ENCODE assay signal across 27 mouse cellular contexts in the genomic region with DNA sequence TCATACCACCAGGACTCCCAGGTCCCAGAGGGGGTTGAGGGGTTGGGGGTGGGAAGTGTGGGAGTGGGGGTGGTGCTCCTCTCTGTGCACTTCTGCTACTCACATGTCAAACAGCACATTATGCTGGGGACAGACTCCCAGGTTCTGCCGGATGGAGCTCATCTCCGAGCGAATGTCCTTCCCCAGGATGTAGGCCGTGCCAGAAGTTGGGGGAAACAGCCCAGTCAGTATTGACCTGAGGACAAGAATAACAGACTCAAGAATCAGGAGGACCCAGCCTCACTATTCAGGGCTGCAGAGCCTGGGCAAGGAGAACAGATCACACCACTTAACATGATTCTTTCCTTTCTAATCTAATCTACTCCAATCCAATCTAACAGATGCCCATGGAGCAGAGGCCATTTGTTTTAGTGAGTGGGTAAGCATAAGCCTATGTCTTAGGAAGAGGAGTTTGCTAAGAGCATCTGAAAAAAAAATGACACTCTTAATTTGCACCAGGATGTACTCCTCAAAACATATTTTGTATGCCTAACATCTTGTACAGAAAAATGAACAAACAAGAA.
DNase-seq lines count a peak whose midpoint lies in the region; ATAC-seq and TF ChIP-seq lines count a peak whose summit lies in the region.
"Had no signal": no experiment of that assay in that cellular context is flagged by ENCODE, and none has a peak within 500 bp of the region (broad histone marks: within the 10 kb centered on the region; RNA-seq: fewer than 3 reads in every experiment).

No protein-coding gene starts in this region.

- H3K36me3 ChIP-seq in heart, adult 2 months (ENCODE audit: control insufficient read depth, insufficient read depth, low read length) = peaks cover 20% of the 10 kb centered on the region
- peaks cover 36% of the 10 kb centered on the region for H3K36me3 ChIP-seq in heart, embryonic 10.5 days

- no peak for TF ChIP-seq POLR2A in heart, adult 2 months (IDR thresholded peaks at IDR 0.05; ENCODE audit: insufficient read depth, low read depth, low read length)

- H3K79me2 ChIP-seq in heart, adult 2 months (replicated peaks; ENCODE audit: control insufficient read depth, insufficient read depth, low read length) = no peaks in the 10 kb centered on the region

- H3K27me3 ChIP-seq in heart, adult 2 months (ENCODE audit: control insufficient read depth, insufficient read depth, low read length) = no peaks in the 10 kb centered on the region
- no peaks in the 10 kb centered on the region for H3K27me3 ChIP-seq in heart, embryonic 10.5 days (ENCODE audit: insufficient read depth, poor library complexity, severe bottlenecking)
- H3K27me3 ChIP-seq: embryonic facial prominence, embryonic 13.5 days; embryonic facial prominence, embryonic 15.5 days; forebrain, embryonic 12.5 days; Patski had no signal

- no peak overlapping the region for H3K4me3 ChIP-seq in heart, adult 2 months
- H3K4me3 ChIP-seq in heart, embryonic 10.5 days = no peak overlapping the region
- H3K4me3 ChIP-seq in layer of hippocampus, adult 2 months = no peak overlapping the region
- H3K4me3 ChIP-seq in brown adipose tissue, adult 24 weeks (ENCODE audit: insufficient read depth, low read depth, low read length) = no peak overlapping the region
- H3K4me3 ChIP-seq: embryonic facial prominence, embryonic 13.5 days; embryonic facial prominence, embryonic 15.5 days; erythroblast, embryonic 14.5 days; forebrain, embryonic 10.5 days; forebrain, embryonic 12.5 days had no signal

- no peak for ATAC-seq in megakaryocyte-erythroid progenitor cell, adult 5-6 weeks (replicated peaks; ENCODE audit: low FRiP score, low TSS enrichment, poor library complexity, severe bottlenecking)
- ATAC-seq: activated CD4-positive, CD25-positive, alpha-beta regulatory T cell, adult 4 months; forebrain, embryonic 14.5 days; forebrain, embryonic 16.5 days; Patski had no signal

- peaks cover 10% of the 10 kb centered on the region for H3K4me1 ChIP-seq in heart, adult 2 months (ENCODE audit: control insufficient read depth, insufficient read depth, low read length)
- H3K4me1 ChIP-seq in heart, embryonic 10.5 days = no peaks in the 10 kb centered on the region
- peaks cover 10% of the 10 kb centered on the region; the same call in 1 of the 2 replicates for H3K4me1 ChIP-seq in brown adipose tissue, adult 24 weeks (ENCODE audit: control insufficient read depth, insufficient read depth, insufficient read length, low read length)
- H3K4me1 ChIP-seq: embryonic facial prominence, embryonic 13.5 days; embryonic facial prominence, embryonic 15.5 days; forebrain, embryonic 10.5 days; forebrain, embryonic 12.5 days had no signal

- intact Hi-C loops in heart, adult 2 months (cut with DNase I) = no loop called here

- no peaks in the 10 kb centered on the region for H3K9me3 ChIP-seq in heart, embryonic 10.5 days
- H3K9me3 ChIP-seq: embryonic facial prominence, embryonic 13.5 days; embryonic facial prominence, embryonic 15.5 days; forebrain, embryonic 10.5 days; forebrain, embryonic 12.5 days had no signal

- TF ChIP-seq EP300 in heart, adult 2 months (IDR thresholded peaks at IDR 0.05; ENCODE audit: insufficient read depth, low read depth, low read length) = no peak

- H3K27ac ChIP-seq in heart, adult 2 months = peak overlapping the region; percentile 36; the same call in 1 of the 2 replicates
- no peak overlapping the region for H3K27ac ChIP-seq in heart, embryonic 10.5 days
- H3K27ac ChIP-seq in layer of hippocampus, adult 2 months = peak overlapping the region; percentile 65
- H3K27ac ChIP-seq in brown adipose tissue, adult 24 weeks (replicated peaks; ENCODE audit: low read depth, low read length) = peak overlapping the region; percentile 60
- H3K27ac ChIP-seq: embryonic facial prominence, embryonic 13.5 days; embryonic facial prominence, embryonic 15.5 days; forebrain, embryonic 10.5 days; forebrain, embryonic 12.5 days had no signal

- no peak overlapping the region for H3K9ac ChIP-seq in heart, adult 2 months (ENCODE audit: low read depth, low read length)
- H3K9ac ChIP-seq: embryonic facial prominence, embryonic 13.5 days; embryonic facial prominence, embryonic 15.5 days; forebrain, embryonic 12.5 days had no signal

- no peak for DNase-seq in heart, adult 2 months
- DNase-seq in heart, embryonic 10.5 days (ENCODE audit: low spot score) = no peak
- peak; percentile 21 for DNase-seq in kidney, postnatal 14 days
- no peak for DNase-seq in kidney, adult 18-20 months
- DNase-seq in layer of hippocampus, adult 2 months (ENCODE audit: low spot score in 2 of 2) = peak in 1 of 2 experiments; percentile 17
- no peak for DNase-seq in layer of hippocampus, adult 9-10 months (ENCODE audit: low spot score)
- DNase-seq: adrenal gland, adult 8-10 months; adrenal gland, postnatal 14 days; adrenal gland, postnatal 36 days; cerebellum, adult 11 months; cerebellum, adult 18-20 months; cerebellum, adult 8-10 months; cerebellum, adult 9-11 months; cerebellum, postnatal 14 days; cerebellum, postnatal 36 days; embryo, embryonic 11 days had no signal

- no peak for TF ChIP-seq CTCF in heart, adult 2 months (IDR thresholded peaks at IDR 0.05)
- TF ChIP-seq CTCF in layer of hippocampus, adult 2 months (conservative IDR thresholded peaks at IDR 0.05) = no peak

- WGBS in heart, adult 2 months = 62% methylated on average over 4 of the region's 4 CpGs
- 83% methylated on average over 4 of the region's 4 CpGs for WGBS in heart, embryonic 10.5 days
